Mouse (Mus musculus): ENCODE measurements at regions not wholly inside any gene's neighbourhood (a gene's known extent, or its start where the extent isn't known, plus 50 kb on each side); places are given as distances from the start of the nearest gene placed in this dataset.

GRCm38 (mm10) chr15:65478940-65479339 lies 464.2 kb upstream of the Gm21961 start:
- Histone ChIP-seq H3K4me3 (ENCODE audit: control insufficient read depth in 1 of 2, insufficient read depth in 1 of 2, low read depth in 2 of 2, low read length in 2 of 2) (no peak overlapping the region), H3K36me3 (ENCODE audit: control insufficient read depth in 1 of 2, insufficient read depth in 2 of 2, low read length in 2 of 2) (no peaks in the 10 kb centered on the region), H3K27ac (ENCODE audit: control insufficient read depth, low read depth, low read length) (no peak overlapping the region), H3K9me3 (replicated peaks; ENCODE audit: insufficient read depth, low read length) (no peaks in the 10 kb centered on the region), H3K4me1 (ENCODE audit: control insufficient read depth in 1 of 2, insufficient read depth in 2 of 2, low read length in 2 of 2) (no peaks in the 10 kb centered on the region), H3K9ac (ENCODE audit: control insufficient read depth, low read depth, low read length, poor library complexity, severe bottlenecking) (no peak overlapping the region), H3K27me3 (ENCODE audit: control insufficient read depth in 1 of 2, insufficient read depth in 2 of 2, low read length in 2 of 2) (no peaks in the 10 kb centered on the region), H3K79me2 (ENCODE audit: control insufficient read depth, insufficient read depth, low read length, poor library complexity) (no peaks in the 10 kb centered on the region)
- no peak for DNase-seq (ENCODE audit: low read depth, low spot score)
- TF ChIP-seq MXI1 (IDR thresholded peaks at IDR 0.05; ENCODE audit: low read depth, low read length) = no peak
- TF ChIP-seq MAZ (IDR thresholded peaks at IDR 0.05; ENCODE audit: low read depth, low read length) = no peak
- no peak for TF ChIP-seq NELFE (IDR thresholded peaks at IDR 0.05; ENCODE audit: low read depth, low read length)
- TF ChIP-seq GATA1 (IDR thresholded peaks at IDR 0.05; ENCODE audit: low read depth, low read length) = no peak
- no peak for TF ChIP-seq CHD1 (IDR thresholded peaks at IDR 0.05; ENCODE audit: low read depth, low read length)
- no peak for TF ChIP-seq ETS1 (IDR thresholded peaks at IDR 0.05; ENCODE audit: low read depth, low read length)
- TF ChIP-seq ZKSCAN1 (IDR thresholded peaks at IDR 0.05; ENCODE audit: low read depth, low read length) = no peak
- TF ChIP-seq EP300 (IDR thresholded peaks at IDR 0.05; ENCODE audit: low read depth in 1 of 2, low read length in 2 of 2) = no peak
- TF ChIP-seq UBTF (IDR thresholded peaks at IDR 0.05; ENCODE audit: borderline replicate concordance, insufficient read depth, low read depth, low read length) = no peak
- no peak for TF ChIP-seq MAFK (IDR thresholded peaks at IDR 0.05; ENCODE audit: borderline replicate concordance, low read depth, low read length)
- no peak for TF ChIP-seq HCFC1 (IDR thresholded peaks at IDR 0.05; ENCODE audit: low read depth, low read length)
- TF ChIP-seq NRF1 (IDR thresholded peaks at IDR 0.05; ENCODE audit: insufficient read depth, low read depth, low read length, poor library complexity, severe bottlenecking) = no peak
- no peak for TF ChIP-seq MAX (IDR thresholded peaks at IDR 0.05; ENCODE audit: low read length)

- H3K9ac ChIP-seq (ENCODE audit: control insufficient read depth, low read depth, low read length, poor library complexity, severe bottlenecking) = no peak overlapping the region
- no peaks in the 10 kb centered on the region for H3K9me3 ChIP-seq (replicated peaks; ENCODE audit: insufficient read depth, low read length)
- no peaks in the 10 kb centered on the region for H3K79me2 ChIP-seq (ENCODE audit: control insufficient read depth, insufficient read depth, low read length, poor library complexity)
- no peaks in the 10 kb centered on the region for H3K4me1 ChIP-seq (ENCODE audit: control insufficient read depth in 1 of 2, insufficient read depth in 2 of 2, low read length in 2 of 2)
- peak; percentile 19 for DNase-seq (ENCODE audit: low read depth, low spot score)
- H3K4me3 ChIP-seq (ENCODE audit: control insufficient read depth in 1 of 2, insufficient read depth in 1 of 2, low read depth in 2 of 2, low read length in 2 of 2) = no peak overlapping the region
- H3K27ac ChIP-seq (ENCODE audit: control insufficient read depth, low read depth, low read length) = no peak overlapping the region
- H3K36me3 ChIP-seq (ENCODE audit: control insufficient read depth in 1 of 2, insufficient read depth in 2 of 2, low read length in 2 of 2) = no peaks in the 10 kb centered on the region
- TF ChIP-seq RAD21 (IDR thresholded peaks at IDR 0.05; ENCODE audit: low read depth, low read length) = no peak
- no peak for TF ChIP-seq UBTF (IDR thresholded peaks at IDR 0.05; ENCODE audit: borderline replicate concordance, insufficient read depth, low read depth, low read length)
- TF ChIP-seq ETS1 (IDR thresholded peaks at IDR 0.05; ENCODE audit: low read depth, low read length) = no peak
- no peak for TF ChIP-seq RCOR1 (IDR thresholded peaks at IDR 0.05; ENCODE audit: low read depth, low read length)
- TF ChIP-seq ZNF384 (IDR thresholded peaks at IDR 0.05; ENCODE audit: low read depth, low read length) = no peak
- TF ChIP-seq GABPA (IDR thresholded peaks at IDR 0.05; ENCODE audit: low read depth, low read length) = no peak
- TF ChIP-seq ZC3H11A (IDR thresholded peaks at IDR 0.05; ENCODE audit: low read depth, low read length) = no peak
- TF ChIP-seq SMC3 (IDR thresholded peaks at IDR 0.05; ENCODE audit: low read depth, low read length) = no peak
- no peak for TF ChIP-seq ZMIZ1 (IDR thresholded peaks at IDR 0.05; ENCODE audit: low read depth, low read length)
- TF ChIP-seq POLR2AphosphoS5 (IDR thresholded peaks at IDR 0.05; ENCODE audit: borderline replicate concordance, low read depth, low read length) = no peak
- no peak for TF ChIP-seq MAX (IDR thresholded peaks at IDR 0.05; ENCODE audit: low read length)
- TF ChIP-seq CHD2 (IDR thresholded peaks at IDR 0.05; ENCODE audit: low read length) = no peak
- no peak for TF ChIP-seq JUND (IDR thresholded peaks at IDR 0.05; ENCODE audit: low read depth, low read length)
- TF ChIP-seq SIN3A (IDR thresholded peaks at IDR 0.05; ENCODE audit: low read length) = no peak
- H3K27me3 ChIP-seq (ENCODE audit: control insufficient read depth in 1 of 2, insufficient read depth in 2 of 2, low read length in 2 of 2) = no peaks in the 10 kb centered on the region
These were observed 440.6 kb upstream of the Gm21961 start for GRCm38 (mm10) chr15:65455203-65455816.

Measured in MEL (cell line).